Mouse (Mus musculus) embryonic facial prominence, embryonic 12.5 days (tissue): ENCODE measurements at regions not wholly inside any gene's neighbourhood (a gene's known extent, or its start where the extent isn't known, plus 50 kb on each side); places are given as distances from the start of the nearest gene placed in this dataset.
"Not testable (repeated sequence)": the region's sequence is repeated elsewhere in the genome, so short reads cannot be mapped to it uniquely, and the experiment has no call there.

Source experiments
- ATAC-seq: fragments of 200-750 bp; cut with Nextera tagmentation; 2 replicates; pipeline ENCODE4 v1.8.0; 2017; ENCODE audit not compliant: insufficient number of reproducible peaks, insufficient read depth, low FRiP score, low TSS enrichment
- H3K27ac ChIP-seq: fragments of 300-500 bp; sonication (generic); 2 replicates; pipeline ENCODE4 v1.5.1; 2016; ENCODE audit warnings: mild to moderate bottlenecking
- H3K27me3 ChIP-seq: fragments of 300-500 bp; sonication (generic); 2 replicates; pipeline ENCODE4 v1.6.1; 2016; ENCODE audit warnings: mild to moderate bottlenecking, moderate library complexity
- H3K36me3 ChIP-seq: fragments of 300-500 bp; sonication (generic); 2 replicates; pipeline ENCODE4 v1.6.1; 2016; ENCODE audit warnings: mild to moderate bottlenecking
- H3K4me1 ChIP-seq: fragments of 300-500 bp; sonication (generic); 2 replicates; pipeline ENCODE4 v1.6.1; 2016
- H3K4me2 ChIP-seq: fragments of 300-500 bp; sonication (generic); replicated peaks from 2 replicates; pipeline ENCODE4 v1.6.1; 2016; ENCODE audit warnings: mild to moderate bottlenecking, moderate library complexity
- H3K4me3 ChIP-seq: fragments of 300-500 bp; sonication (generic); 2 replicates; pipeline ENCODE4 v1.5.1; 2016; ENCODE audit warnings: mild to moderate bottlenecking
- H3K9ac ChIP-seq: fragments of 300-500 bp; sonication (generic); 2 replicates; pipeline ENCODE4 v1.6.1; 2016; ENCODE audit warnings: mild to moderate bottlenecking, moderate library complexity
- H3K9me3 ChIP-seq: fragments of 300-500 bp; sonication (generic); 2 replicates; pipeline ENCODE4 v1.6.1; 2016; ENCODE audit warnings: mild to moderate bottlenecking, moderate library complexity
- WGBS: fragments of 180-500 bp; shearing (Covaris S2); methylation state at CpG from one replicate; pipeline ENCODE4 v1.1.7; 2016; 5-methylcytosine and 5-hydroxymethylcytosine counted together

GRCm38 (mm10) chr11:63246052-63246661, 117.4 kb downstream of the Pmp22 start:
- Histone ChIP-seq H3K4me2 (no peak overlapping the region), H3K4me1 (peaks cover 9% of the 10 kb centered on the region; the same call in 1 of the 2 replicates), H3K36me3 (no peaks in the 10 kb centered on the region), H3K9me3 (no peaks in the 10 kb centered on the region), H3K4me3 (no peak overlapping the region), H3K27ac (no peak overlapping the region), H3K9ac (no peak overlapping the region), H3K27me3 (no peaks in the 10 kb centered on the region)
- 48% methylated on average over 9 of the region's 9 CpGs for WGBS
- no peak for ATAC-seq

GRCm38 (mm10) chr11:63252012-63252856, 123.5 kb downstream of the Pmp22 start:
- no peak overlapping the region for H3K4me3 ChIP-seq
- no peak overlapping the region for H3K4me2 ChIP-seq
- no peak overlapping the region for H3K27ac ChIP-seq
- H3K9ac ChIP-seq = no peak overlapping the region
- H3K27me3 ChIP-seq = no peaks in the 10 kb centered on the region
- no peaks in the 10 kb centered on the region for H3K9me3 ChIP-seq
- peaks cover 17% of the 10 kb centered on the region; the same call in 1 of the 2 replicates for H3K4me1 ChIP-seq
- no peaks in the 10 kb centered on the region for H3K36me3 ChIP-seq
- 70% methylated on average over 8 of the region's 8 CpGs for WGBS
- no peak for ATAC-seq

- H3K4me3 ChIP-seq = no peak overlapping the region
- no peaks in the 10 kb centered on the region for H3K9me3 ChIP-seq
- no peaks in the 10 kb centered on the region for H3K27me3 ChIP-seq
- H3K9ac ChIP-seq = no peak overlapping the region
- no peak overlapping the region for H3K27ac ChIP-seq
- H3K4me1 ChIP-seq = peaks cover 17% of the 10 kb centered on the region; the same call in 1 of the 2 replicates
- ATAC-seq = no peak
- H3K36me3 ChIP-seq = no peaks in the 10 kb centered on the region
- no peak overlapping the region for H3K4me2 ChIP-seq
- 31% methylated on average over 5 of the region's 5 CpGs for WGBS
Measured at GRCm38 (mm10) chr11:63252968-63253602, 124.3 kb downstream of the Pmp22 start.

- no peaks in the 10 kb centered on the region for H3K27me3 ChIP-seq
- no peak for ATAC-seq
- 0 out of 2 replicates have a peak overlapping the region, but pooled peaks have one; percentile 6 for H3K4me2 ChIP-seq
- H3K9me3 ChIP-seq = no peaks in the 10 kb centered on the region
- H3K36me3 ChIP-seq = no peaks in the 10 kb centered on the region
- no peak overlapping the region for H3K27ac ChIP-seq
- no peak overlapping the region for H3K4me3 ChIP-seq
- 56% methylated on average over 9 of the region's 9 CpGs for WGBS
- H3K9ac ChIP-seq = no peak overlapping the region
- H3K4me1 ChIP-seq = no peaks in the 10 kb centered on the region
Measured at GRCm38 (mm10) chr11:63264432-63265061, 135.8 kb downstream of the Pmp22 start.

GRCm38 (mm10) chr11:63266290-63266689, 137.5 kb downstream of the Pmp22 start:
- not testable (repeated sequence) for H3K4me1 ChIP-seq, ATAC-seq, H3K36me3 ChIP-seq, H3K9me3 ChIP-seq, H3K4me2 ChIP-seq, H3K27me3 ChIP-seq, H3K27ac ChIP-seq, H3K4me3 ChIP-seq, H3K9ac ChIP-seq
- 87% methylated on average over 2 of the region's 2 CpGs for WGBS

GRCm38 (mm10) chr11:63276641-63277040, 147.9 kb downstream of the Pmp22 start:
- Histone ChIP-seq H3K9ac (no peak overlapping the region), H3K4me3 (no peak overlapping the region), H3K4me2 (no peak overlapping the region), H3K27me3 (0 out of 2 replicates have a peak, but pooled peaks cover 3% of the 10 kb centered on the region), H3K27ac (no peak overlapping the region), H3K36me3 (no peaks in the 10 kb centered on the region), H3K4me1 (no peaks in the 10 kb centered on the region), H3K9me3 (no peaks in the 10 kb centered on the region)
- whole genome bisulfite sequencing = 82% methylated on average over 5 of the region's 5 CpGs
- ATAC-seq = no peak

GRCm38 (mm10) chr11:63281839-63282238, 153.1 kb downstream of the Pmp22 start:
- Histone ChIP-seq H3K36me3 (no peaks in the 10 kb centered on the region), H3K4me3 (no peak overlapping the region), H3K9ac (no peak overlapping the region), H3K9me3 (no peaks in the 10 kb centered on the region), H3K4me1 (0 out of 2 replicates have a peak, but pooled peaks cover 4% of the 10 kb centered on the region), H3K27me3 (no peaks in the 10 kb centered on the region), H3K4me2 (no peak overlapping the region), H3K27ac (no peak overlapping the region)
- no peak for ATAC-seq
- 90% methylated on average over 5 of the region's 5 CpGs for WGBS

- Histone ChIP-seq H3K9ac (no peak overlapping the region), H3K36me3 (no peaks in the 10 kb centered on the region), H3K4me2 (no peak overlapping the region), H3K27ac (no peak overlapping the region), H3K4me3 (no peak overlapping the region), H3K27me3 (no peaks in the 10 kb centered on the region), H3K9me3 (no peaks in the 10 kb centered on the region), H3K4me1 (peaks cover 5% of the 10 kb centered on the region; the same call in 1 of the 2 replicates)
- 74% methylated on average over 10 of the region's 10 CpGs for WGBS
- no peak for ATAC-seq
Measured at GRCm38 (mm10) chr11:63282541-63282940, 153.8 kb downstream of the Pmp22 start.

- no peak overlapping the region for H3K27ac ChIP-seq
- WGBS = 71% methylated on average over 2 of the region's 2 CpGs
- no peaks in the 10 kb centered on the region for H3K36me3 ChIP-seq
- no peak overlapping the region for H3K9ac ChIP-seq
- no peak for ATAC-seq
- no peaks in the 10 kb centered on the region for H3K9me3 ChIP-seq
- peaks cover 6% of the 10 kb centered on the region; the same call in 1 of the 2 replicates for H3K4me1 ChIP-seq
- no peak overlapping the region for H3K4me3 ChIP-seq
- H3K27me3 ChIP-seq = no peaks in the 10 kb centered on the region
- H3K4me2 ChIP-seq = no peak overlapping the region
Measured at GRCm38 (mm10) chr11:63286026-63286425, 157.2 kb downstream of the Pmp22 start.

GRCm38 (mm10) chr11:63287766-63288165, 159.0 kb downstream of the Pmp22 start:
- H3K36me3 ChIP-seq = no peaks in the 10 kb centered on the region
- H3K4me3 ChIP-seq = no peak overlapping the region
- no peak overlapping the region for H3K9ac ChIP-seq
- peaks cover 3% of the 10 kb centered on the region; the same call in 1 of the 2 replicates for H3K4me1 ChIP-seq
- no peaks in the 10 kb centered on the region for H3K27me3 ChIP-seq
- H3K9me3 ChIP-seq = no peaks in the 10 kb centered on the region
- no peak overlapping the region for H3K4me2 ChIP-seq
- ATAC-seq = no peak
- WGBS = 58% methylated on average over 2 of the region's 2 CpGs
- no peak overlapping the region for H3K27ac ChIP-seq

GRCm38 (mm10) chr11:63290618-63291017, 161.8 kb downstream of the Pmp22 start:
- 83% methylated on average over 13 of the region's 13 CpGs for WGBS
- no peak overlapping the region for H3K4me2 ChIP-seq
- no peaks in the 10 kb centered on the region for H3K36me3 ChIP-seq
- H3K4me3 ChIP-seq = no peak overlapping the region
- H3K9me3 ChIP-seq = no peaks in the 10 kb centered on the region
- no peaks in the 10 kb centered on the region for H3K27me3 ChIP-seq
- H3K4me1 ChIP-seq = peaks cover 6% of the 10 kb centered on the region; the same call in 1 of the 2 replicates
- no peak for ATAC-seq
- H3K27ac ChIP-seq = no peak overlapping the region
- H3K9ac ChIP-seq = no peak overlapping the region
